Mouse (Mus musculus): ENCODE results near the gene Zmynd8.

- TF ChIP-seq POLR2AphosphoS5 (IDR thresholded peaks at IDR 0.05; ENCODE audit: borderline replicate concordance, low read depth, low read length) (no peak), ZKSCAN1 (IDR thresholded peaks at IDR 0.05; ENCODE audit: low read depth, low read length) (no peak), CTCF (IDR thresholded peaks at IDR 0.05 in 2 of 3, conservative IDR thresholded peaks at IDR 0.05 in 1 of 3; ENCODE audit: control insufficient read depth in 1 of 3, insufficient read depth in 1 of 3, low read depth in 2 of 3, low read length in 3 of 3, poor library complexity in 1 of 3, severe bottlenecking in 1 of 3) (no peak), MYC (IDR thresholded peaks at IDR 0.05; ENCODE audit: low read depth, low read length) (no peak), MAX (IDR thresholded peaks at IDR 0.05; ENCODE audit: low read length) (no peak)
Measured at GRCm38 (mm10) chr2:165821671-165822070, 77.1 kb downstream of the Zmynd8 start.

Data from MEL (cell line).